Mouse (Mus musculus): ENCODE results near the gene Slc25a39.

GRCm38 (mm10) chr11:102373646-102374045 lies 34.1 kb downstream of the Slc25a39 start:
- TF ChIP-seq CTCF (IDR thresholded peaks at IDR 0.05; ENCODE audit: borderline replicate concordance, insufficient read depth, low read depth, low read length) (no peak), POLR2A (IDR thresholded peaks at IDR 0.05; ENCODE audit: borderline replicate concordance, insufficient read depth, low read length) (no peak)
